Mouse (Mus musculus): ENCODE data around the gene Fxn.

Gene Fxn

GRCm38 (mm10) chr19:24300994-24301767 lies 20.8 kb upstream of the Fxn start:
- peak; percentile 59 to 75 for DNase-seq (ENCODE audit: low spot score in 2 of 2)

- DNase-seq (ENCODE audit: low spot score in 2 of 2) = no peak
Observed at GRCm38 (mm10) chr19:24293537-24293936, 13.1 kb upstream of the Fxn start.

- peak in 1 of 2 experiments; percentile 24 for DNase-seq (ENCODE audit: low spot score in 2 of 2)
Observed at GRCm38 (mm10) chr19:24284187-24284586, 3.8 kb upstream of the Fxn start.

GRCm38 (mm10) chr19:24281288-24281980 lies 1.0 kb upstream of the Fxn start:
- DNase-seq (ENCODE audit: low spot score in 2 of 2) = no peak

GRCm38 (mm10) chr19:24279706-24280600 lies 452 bp downstream of the Fxn start:
- DNase-seq (ENCODE audit: low spot score in 2 of 2) = peak; percentile 53 to 83

GRCm38 (mm10) chr19:24278859-24279258 lies 1.5 kb downstream of the Fxn start:
- DNase-seq (ENCODE audit: low spot score in 2 of 2) = no peak

- DNase-seq (ENCODE audit: low spot score in 2 of 2) = no peak
Observed at GRCm38 (mm10) chr19:24274281-24274680, 6.1 kb downstream of the Fxn start.

- DNase-seq (ENCODE audit: low spot score in 2 of 2) = peak; percentile 63 to 75
Observed at GRCm38 (mm10) chr19:24271746-24272426, 8.5 kb downstream of the Fxn start.

- no peak for DNase-seq (ENCODE audit: low spot score in 2 of 2)
Observed at GRCm38 (mm10) chr19:24271326-24271725, 9.1 kb downstream of the Fxn start.

GRCm38 (mm10) chr19:24268531-24268930 lies 11.9 kb downstream of the Fxn start:
- DNase-seq (ENCODE audit: low spot score in 2 of 2) = no peak

- DNase-seq (ENCODE audit: low spot score in 2 of 2) = no peak
Observed at GRCm38 (mm10) chr19:24266046-24266830, 14.2 kb downstream of the Fxn start.

GRCm38 (mm10) chr19:24264991-24265390 lies 15.4 kb downstream of the Fxn start:
- DNase-seq (ENCODE audit: low spot score in 2 of 2) = peak; percentile 61 to 80

GRCm38 (mm10) chr19:24262736-24263135 lies 17.7 kb downstream of the Fxn start:
- no peak for DNase-seq (ENCODE audit: low spot score in 2 of 2)

GRCm38 (mm10) chr19:24259390-24260351 lies 20.7 kb downstream of the Fxn start:
- DNase-seq (ENCODE audit: low spot score in 2 of 2) = no peak

GRCm38 (mm10) chr19:24258368-24258767 lies 22.0 kb downstream of the Fxn start:
- no peak for DNase-seq (ENCODE audit: low spot score in 2 of 2)

GRCm38 (mm10) chr19:24257962-24258361 lies 22.4 kb downstream of the Fxn start:
- DNase-seq (ENCODE audit: low spot score in 2 of 2) = no peak

GRCm38 (mm10) chr19:24253657-24254260 lies 26.6 kb downstream of the Fxn start:
- no peak for DNase-seq (ENCODE audit: low spot score in 2 of 2)

- no peak for DNase-seq (ENCODE audit: low spot score in 2 of 2)
Observed at GRCm38 (mm10) chr19:24251869-24252268, 28.5 kb downstream of the Fxn start.

GRCm38 (mm10) chr19:24243340-24243739 lies 37.1 kb downstream of the Fxn start:
- DNase-seq (ENCODE audit: low spot score in 2 of 2) = no peak

Measured in cerebellum, postnatal 4 days (tissue).